Mouse (Mus musculus): ENCODE data around the gene Epdr1. TPM values are rescaled to one million over a fixed set of nuclear protein-coding genes. Genes with fewer than 3 reads are reported as not detected.

Epdr1 gene
- polyA plus RNA-seq, 1 experiment from 2014 or later: 16.9 TPM

DNA sequence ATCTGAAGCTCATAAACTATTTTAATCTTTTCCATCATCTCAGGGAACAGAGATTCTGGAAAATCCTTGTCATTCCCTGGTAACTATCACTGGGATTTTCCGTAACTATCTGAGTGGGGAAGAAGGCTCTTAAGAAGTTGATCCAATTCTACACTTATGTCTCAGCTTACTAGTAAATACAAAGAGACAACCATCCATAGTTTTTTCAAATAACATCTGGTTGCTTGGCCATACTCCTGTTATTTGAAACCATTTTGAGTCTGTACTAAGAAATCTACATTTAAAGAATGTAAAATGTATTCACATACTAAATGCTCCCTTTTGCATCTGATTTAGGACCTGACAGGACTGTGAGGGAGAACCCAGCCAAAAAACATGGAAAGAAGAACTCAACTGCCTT, 6.3 kb downstream of the Epdr1 start:
- ATAC-seq (ENCODE audit: low FRiP score) (no peak), DNase-seq (ENCODE audit: low spot score) (no peak)
- Histone ChIP-seq H3K36me3 (ENCODE audit: control insufficient read depth, insufficient read depth, low read length) (no peaks in the 10 kb centered on the region), H3K4me1 (replicated peaks; ENCODE audit: control insufficient read depth, insufficient read depth, low read length) (no peaks in the 10 kb centered on the region), H3K4me3 (ENCODE audit: low read depth, low read length) (no peak overlapping the region), H3K9ac (ENCODE audit: low read depth, low read length) (no peak overlapping the region), H3K9me3 (ENCODE audit: control insufficient read depth, low read length) (no peaks in the 10 kb centered on the region), H3K4me2 (replicated peaks; ENCODE audit: low read depth, low read length) (no peak overlapping the region), H3K27me3 (ENCODE audit: control insufficient read depth, insufficient read depth, low read length) (no peaks in the 10 kb centered on the region), H3K27ac (ENCODE audit: low read depth, low read length) (no peak overlapping the region)
- WGBS: 94% methylated on average over 1 of the region's 1 CpGs

GRCm38 (mm10) chr13:19612963-19613362, 6.8 kb downstream of the Epdr1 start:
- no peak overlapping the region for H3K4me3 ChIP-seq (ENCODE audit: low read depth, low read length)
- H3K9ac ChIP-seq (ENCODE audit: low read depth, low read length): no peak overlapping the region
- H3K27me3 ChIP-seq (ENCODE audit: control insufficient read depth, insufficient read depth, low read length): no peaks in the 10 kb centered on the region
- no peaks in the 10 kb centered on the region for H3K36me3 ChIP-seq (ENCODE audit: control insufficient read depth, insufficient read depth, low read length)
- H3K4me1 ChIP-seq (replicated peaks; ENCODE audit: control insufficient read depth, insufficient read depth, low read length): no peaks in the 10 kb centered on the region
- no peak overlapping the region for H3K27ac ChIP-seq (ENCODE audit: low read depth, low read length)
- H3K9me3 ChIP-seq (ENCODE audit: control insufficient read depth, low read length): no peaks in the 10 kb centered on the region
- no peak overlapping the region for H3K4me2 ChIP-seq (replicated peaks; ENCODE audit: low read depth, low read length)
- DNase-seq (ENCODE audit: low spot score): no peak
- WGBS: 59% methylated on average over 3 of the region's 3 CpGs
- 0 out of 2 replicates have a peak, but pooled peaks have one; percentile 57 for ATAC-seq (ENCODE audit: low FRiP score)

DNA sequence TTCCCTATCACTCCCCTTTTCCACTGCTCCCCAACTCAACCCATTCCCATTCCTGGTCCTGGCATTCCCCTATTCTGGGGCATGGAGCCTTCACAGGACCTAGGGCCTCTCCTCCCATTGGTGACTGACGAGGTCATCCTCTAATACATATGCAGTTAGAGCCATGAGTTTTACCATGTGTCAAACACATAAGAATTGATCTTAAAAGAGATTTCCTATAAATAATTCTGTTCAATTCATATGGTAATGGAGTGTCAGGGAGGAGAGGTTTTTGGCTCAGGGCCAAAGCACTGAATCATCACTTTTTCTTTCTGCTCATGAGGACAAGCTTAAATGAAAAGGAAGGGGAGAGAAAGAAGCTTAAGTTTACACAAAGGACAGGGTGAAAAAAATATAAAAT, 7.4 kb downstream of the Epdr1 start:
- Histone ChIP-seq H3K9me3 (ENCODE audit: control insufficient read depth, low read length) (no peaks in the 10 kb centered on the region), H3K4me2 (replicated peaks; ENCODE audit: low read depth, low read length) (no peak overlapping the region), H3K9ac (ENCODE audit: low read depth, low read length) (no peak overlapping the region), H3K27me3 (ENCODE audit: control insufficient read depth, insufficient read depth, low read length) (no peaks in the 10 kb centered on the region), H3K4me1 (replicated peaks; ENCODE audit: control insufficient read depth, insufficient read depth, low read length) (no peaks in the 10 kb centered on the region), H3K4me3 (ENCODE audit: low read depth, low read length) (no peak overlapping the region), H3K36me3 (ENCODE audit: control insufficient read depth, insufficient read depth, low read length) (no peaks in the 10 kb centered on the region), H3K27ac (ENCODE audit: low read depth, low read length) (no peak overlapping the region)
- ATAC-seq (ENCODE audit: low FRiP score): peak; percentile 77
- 33% methylated on average over 1 of the region's 1 CpGs for WGBS
- peak; percentile 48 for DNase-seq (ENCODE audit: low spot score)

- H3K27ac ChIP-seq (ENCODE audit: low read depth, low read length): no peak overlapping the region
- no peak overlapping the region for H3K9ac ChIP-seq (ENCODE audit: low read depth, low read length)
- ATAC-seq (ENCODE audit: low FRiP score) (no peak), DNase-seq (ENCODE audit: low spot score) (no peak)
- H3K36me3 ChIP-seq (ENCODE audit: control insufficient read depth, insufficient read depth, low read length): no peaks in the 10 kb centered on the region
- no peaks in the 10 kb centered on the region for H3K9me3 ChIP-seq (ENCODE audit: control insufficient read depth, low read length)
- no peaks in the 10 kb centered on the region for H3K4me1 ChIP-seq (replicated peaks; ENCODE audit: control insufficient read depth, insufficient read depth, low read length)
- no peak overlapping the region for H3K4me2 ChIP-seq (replicated peaks; ENCODE audit: low read depth, low read length)
- H3K4me3 ChIP-seq (ENCODE audit: low read depth, low read length): no peak overlapping the region
- H3K27me3 ChIP-seq (ENCODE audit: control insufficient read depth, insufficient read depth, low read length): no peaks in the 10 kb centered on the region
Observed at GRCm38 (mm10) chr13:19608120-19608519, 11.6 kb downstream of the Epdr1 start.

GRCm38 (mm10) chr13:19604916-19605315, 14.8 kb downstream of the Epdr1 start:
- Histone ChIP-seq H3K9me3 (ENCODE audit: control insufficient read depth, low read length) (no peaks in the 10 kb centered on the region), H3K27me3 (ENCODE audit: control insufficient read depth, insufficient read depth, low read length) (no peaks in the 10 kb centered on the region), H3K4me2 (replicated peaks; ENCODE audit: low read depth, low read length) (no peak overlapping the region), H3K9ac (ENCODE audit: low read depth, low read length) (no peak overlapping the region), H3K36me3 (ENCODE audit: control insufficient read depth, insufficient read depth, low read length) (no peaks in the 10 kb centered on the region), H3K27ac (ENCODE audit: low read depth, low read length) (no peak overlapping the region), H3K4me3 (ENCODE audit: low read depth, low read length) (no peak overlapping the region), H3K4me1 (replicated peaks; ENCODE audit: control insufficient read depth, insufficient read depth, low read length) (no peaks in the 10 kb centered on the region)
- DNase-seq (ENCODE audit: low spot score) (no peak), ATAC-seq (ENCODE audit: low FRiP score) (no peak)

GRCm38 (mm10) chr13:19603719-19604118, 16.0 kb downstream of the Epdr1 start:
- WGBS: 82% methylated on average over 1 of the region's 1 CpGs
- Histone ChIP-seq H3K36me3 (ENCODE audit: control insufficient read depth, insufficient read depth, low read length) (no peaks in the 10 kb centered on the region), H3K9me3 (ENCODE audit: control insufficient read depth, low read length) (no peaks in the 10 kb centered on the region), H3K27me3 (ENCODE audit: control insufficient read depth, insufficient read depth, low read length) (no peaks in the 10 kb centered on the region), H3K4me3 (ENCODE audit: low read depth, low read length) (no peak overlapping the region), H3K4me2 (replicated peaks; ENCODE audit: low read depth, low read length) (no peak overlapping the region), H3K27ac (ENCODE audit: low read depth, low read length) (no peak overlapping the region), H3K9ac (ENCODE audit: low read depth, low read length) (no peak overlapping the region), H3K4me1 (replicated peaks; ENCODE audit: control insufficient read depth, insufficient read depth, low read length) (no peaks in the 10 kb centered on the region)
- ATAC-seq (ENCODE audit: low FRiP score) (no peak), DNase-seq (ENCODE audit: low spot score) (no peak)

GRCm38 (mm10) chr13:19602531-19602930, 17.2 kb downstream of the Epdr1 start:
- WGBS: 85% methylated on average over 1 of the region's 1 CpGs
- no peak for ATAC-seq (ENCODE audit: low FRiP score)
- no peak for DNase-seq (ENCODE audit: low spot score)

DNA sequence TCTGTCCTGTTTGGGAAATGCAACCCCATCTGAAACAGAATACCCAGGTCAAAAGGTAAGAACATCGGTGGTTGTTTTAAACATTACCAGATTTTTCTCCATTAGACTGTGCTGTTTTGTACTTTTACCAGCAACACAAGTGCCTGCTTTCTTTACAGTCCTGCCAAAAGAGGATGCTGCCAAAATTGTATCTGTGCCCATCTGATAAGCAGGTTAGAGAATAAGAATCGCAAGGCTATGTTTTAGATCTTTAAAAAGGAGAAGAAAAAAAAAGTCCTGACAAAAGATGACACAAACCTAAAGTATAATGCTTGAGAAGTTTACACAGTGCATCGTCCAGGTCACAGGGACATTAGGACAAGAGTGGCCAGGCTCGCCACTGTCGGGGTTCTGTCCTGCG, 20.5 kb downstream of the Epdr1 start:
- no peak overlapping the region for H3K9ac ChIP-seq (ENCODE audit: low read depth, low read length)
- H3K36me3 ChIP-seq (ENCODE audit: control insufficient read depth, insufficient read depth, low read length): no peaks in the 10 kb centered on the region
- no peaks in the 10 kb centered on the region for H3K4me1 ChIP-seq (replicated peaks; ENCODE audit: control insufficient read depth, insufficient read depth, low read length)
- ATAC-seq (ENCODE audit: low FRiP score) (no peak), DNase-seq (ENCODE audit: low spot score) (no peak)
- no peaks in the 10 kb centered on the region for H3K27me3 ChIP-seq (ENCODE audit: control insufficient read depth, insufficient read depth, low read length)
- no peak overlapping the region for H3K4me3 ChIP-seq (ENCODE audit: low read depth, low read length)
- 90% methylated on average over 6 of the region's 6 CpGs for WGBS
- H3K9me3 ChIP-seq (ENCODE audit: control insufficient read depth, low read length): no peaks in the 10 kb centered on the region
- H3K4me2 ChIP-seq (replicated peaks; ENCODE audit: low read depth, low read length): no peak overlapping the region
- no peak overlapping the region for H3K27ac ChIP-seq (ENCODE audit: low read depth, low read length)

More at GRCm38 (mm10) chr13:19602531-19602930, 17.2 kb downstream of the Epdr1 start:
- H3K36me3 ChIP-seq (ENCODE audit: control insufficient read depth, insufficient read depth, low read length): no peaks in the 10 kb centered on the region
- H3K9ac ChIP-seq (ENCODE audit: low read depth, low read length): no peak overlapping the region
- H3K4me3 ChIP-seq (ENCODE audit: low read depth, low read length): no peak overlapping the region
- no peaks in the 10 kb centered on the region for H3K27me3 ChIP-seq (ENCODE audit: control insufficient read depth, insufficient read depth, low read length)
- H3K9me3 ChIP-seq (ENCODE audit: control insufficient read depth, low read length): no peaks in the 10 kb centered on the region
- no peak overlapping the region for H3K27ac ChIP-seq (ENCODE audit: low read depth, low read length)
- no peaks in the 10 kb centered on the region for H3K4me1 ChIP-seq (replicated peaks; ENCODE audit: control insufficient read depth, insufficient read depth, low read length)
- H3K4me2 ChIP-seq (replicated peaks; ENCODE audit: low read depth, low read length): no peak overlapping the region

GRCm38 (mm10) chr13:19595141-19595540, 24.6 kb downstream of the Epdr1 start:
- Histone ChIP-seq H3K27me3 (ENCODE audit: control insufficient read depth, insufficient read depth, low read length) (no peaks in the 10 kb centered on the region), H3K4me1 (replicated peaks; ENCODE audit: control insufficient read depth, insufficient read depth, low read length) (no peaks in the 10 kb centered on the region), H3K4me2 (replicated peaks; ENCODE audit: low read depth, low read length) (no peak overlapping the region), H3K27ac (ENCODE audit: low read depth, low read length) (no peak overlapping the region), H3K36me3 (ENCODE audit: control insufficient read depth, insufficient read depth, low read length) (no peaks in the 10 kb centered on the region), H3K9ac (ENCODE audit: low read depth, low read length) (no peak overlapping the region), H3K9me3 (ENCODE audit: control insufficient read depth, low read length) (no peaks in the 10 kb centered on the region), H3K4me3 (ENCODE audit: low read depth, low read length) (no peak overlapping the region)
- ATAC-seq (ENCODE audit: low FRiP score) (no peak), DNase-seq (ENCODE audit: low spot score) (no peak)
- 97% methylated on average over 1 of the region's 1 CpGs for WGBS

Measured in hindbrain, embryonic 11.5 days (tissue).